Mouse (Mus musculus): ENCODE data around the gene Ryk. TPM values are rescaled to one million over a fixed set of nuclear protein-coding genes. Genes with fewer than 3 reads are reported as not detected.

The Ryk gene
- total RNA-seq, 4 experiments from 2014 or later: 39.8 to 52.7 (median 43.4) TPM

DNA sequence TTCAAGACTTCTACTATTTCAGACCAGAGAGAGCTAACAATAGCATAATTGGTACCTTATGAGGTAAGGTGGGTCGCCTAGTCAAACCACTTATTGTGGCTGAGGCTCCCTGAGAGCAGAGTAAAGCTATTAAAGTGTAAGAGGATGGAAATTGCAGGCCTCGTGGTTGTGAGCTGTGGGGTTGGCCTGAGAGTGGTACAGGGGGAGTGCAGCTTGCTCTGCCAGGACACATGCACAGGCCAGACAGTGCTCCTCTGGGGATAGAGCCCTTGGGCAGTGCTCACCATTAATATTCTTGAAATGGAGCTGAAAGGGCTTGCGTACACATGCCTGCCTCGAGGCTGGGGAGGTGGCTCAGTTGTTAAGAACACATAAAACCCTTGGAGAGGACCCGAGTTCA, 23.6 kb downstream of the Ryk start:
- no peak for DNase-seq (ENCODE audit: low spot score in 2 of 2)

GRCm38 (mm10) chr9:102859399-102859798, 24.7 kb downstream of the Ryk start:
- no peak for DNase-seq (ENCODE audit: low spot score in 2 of 2)

- DNase-seq (ENCODE audit: low spot score in 2 of 2): no peak
These were observed 25.2 kb downstream of the Ryk start for GRCm38 (mm10) chr9:102859963-102860362.

GRCm38 (mm10) chr9:102860802-102861469, 26.2 kb downstream of the Ryk start:
- DNase-seq (ENCODE audit: low spot score in 2 of 2): no peak

DNA sequence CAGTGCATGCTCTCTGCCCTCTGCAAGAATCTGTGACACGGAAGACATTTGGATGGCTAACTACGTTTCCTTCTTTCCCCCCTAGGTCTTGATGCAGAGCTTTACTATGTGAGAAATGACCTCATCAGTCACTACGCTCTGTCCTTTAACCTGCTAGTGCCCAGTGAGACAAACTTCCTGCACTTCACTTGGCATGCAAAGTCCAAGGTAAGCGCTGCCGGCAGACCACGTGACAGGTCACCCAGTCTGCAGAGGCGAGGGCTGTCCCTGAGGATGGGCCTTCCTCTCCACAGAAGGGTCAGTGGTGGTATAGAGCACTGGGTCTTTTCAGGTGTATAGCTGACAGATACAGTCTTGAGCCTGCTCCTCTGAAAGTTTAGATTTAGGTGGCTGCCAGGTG, 27.1 kb downstream of the Ryk start:
- no peak for DNase-seq (ENCODE audit: low spot score in 2 of 2)

DNA sequence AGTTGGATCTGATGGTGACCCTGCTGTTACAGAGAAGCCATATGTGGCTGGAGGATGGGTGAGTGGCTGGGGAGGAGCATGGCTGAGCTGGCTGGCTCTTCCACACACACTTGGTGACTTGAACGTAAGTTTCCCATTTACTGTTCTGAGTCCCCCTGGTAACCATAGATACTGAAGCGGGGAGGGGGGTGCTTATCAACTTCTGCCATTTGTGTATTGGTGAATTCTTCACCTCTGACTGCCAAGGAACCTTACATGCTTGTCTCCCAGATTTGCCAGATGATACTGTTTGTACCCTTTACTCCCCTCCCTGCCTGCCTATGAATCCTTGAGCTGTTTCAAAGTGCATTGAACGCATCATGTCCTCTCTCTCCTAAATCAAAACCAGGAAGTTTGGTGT, 27.5 kb downstream of the Ryk start:
- DNase-seq (ENCODE audit: low spot score in 2 of 2): no peak

GRCm38 (mm10) chr9:102863876-102864545, 29.3 kb downstream of the Ryk start:
- DNase-seq (ENCODE audit: low spot score in 2 of 2): peak; percentile 79 to 82

DNA sequence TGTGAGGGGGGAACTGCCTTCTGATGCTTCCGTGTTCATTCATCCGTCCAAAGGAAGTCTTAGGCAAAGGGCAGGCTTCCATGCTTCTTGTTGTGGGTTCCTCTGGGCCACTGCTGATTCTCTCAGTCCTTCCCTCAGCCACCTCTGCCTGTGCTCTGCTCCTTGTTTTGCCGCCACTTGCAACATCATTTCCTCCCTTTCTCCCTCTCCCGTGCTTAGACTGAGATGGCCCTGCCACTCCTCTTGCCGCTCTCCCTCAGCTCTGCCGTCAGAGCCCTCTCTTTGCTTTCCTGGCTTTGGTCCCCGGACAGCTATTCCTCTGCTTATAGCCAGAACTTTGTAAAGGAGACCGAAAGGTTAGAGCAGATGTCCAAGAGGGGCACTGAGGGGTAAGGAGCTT, 30.2 kb downstream of the Ryk start:
- DNase-seq (ENCODE audit: low spot score in 2 of 2): no peak

DNA sequence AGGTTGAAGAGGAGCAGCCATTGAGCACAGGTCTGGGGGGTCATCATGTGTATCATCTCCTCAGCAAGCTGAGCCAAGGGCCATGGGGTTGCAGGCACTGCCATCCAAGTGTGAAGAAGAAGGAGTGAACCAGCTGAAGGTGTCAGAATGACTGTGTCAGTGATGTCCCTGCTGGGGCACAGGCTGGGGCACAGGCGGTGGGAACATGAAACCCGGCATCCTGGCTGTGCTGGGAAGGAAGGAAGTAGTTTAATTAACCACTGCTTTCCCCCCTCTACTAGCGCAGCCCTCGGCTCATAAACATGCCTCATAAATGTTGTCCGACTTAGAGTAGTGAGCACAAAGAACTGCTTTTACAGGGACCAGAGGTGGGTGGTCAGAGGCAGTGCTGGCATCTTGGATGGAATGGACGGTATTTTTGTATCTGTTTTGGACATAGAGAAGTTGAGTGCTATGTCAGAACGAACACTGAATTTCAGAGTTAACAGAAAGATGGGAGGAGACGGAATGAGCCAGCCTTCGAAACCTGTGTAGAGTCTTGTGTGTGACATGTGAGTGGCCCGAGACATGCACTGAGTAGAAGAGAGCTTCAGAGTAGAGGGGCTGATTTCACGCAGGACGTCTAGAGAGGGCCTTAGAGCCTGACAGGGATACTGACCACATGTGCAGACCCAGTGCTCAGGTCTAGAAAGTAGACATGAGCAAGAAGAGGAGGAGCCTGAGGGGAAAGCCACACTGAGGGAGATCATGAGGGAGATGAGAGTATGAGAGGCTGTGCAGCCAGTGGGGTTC, 31.4 kb downstream of the Ryk start:
- no peak for DNase-seq (ENCODE audit: low spot score in 2 of 2)

DNA sequence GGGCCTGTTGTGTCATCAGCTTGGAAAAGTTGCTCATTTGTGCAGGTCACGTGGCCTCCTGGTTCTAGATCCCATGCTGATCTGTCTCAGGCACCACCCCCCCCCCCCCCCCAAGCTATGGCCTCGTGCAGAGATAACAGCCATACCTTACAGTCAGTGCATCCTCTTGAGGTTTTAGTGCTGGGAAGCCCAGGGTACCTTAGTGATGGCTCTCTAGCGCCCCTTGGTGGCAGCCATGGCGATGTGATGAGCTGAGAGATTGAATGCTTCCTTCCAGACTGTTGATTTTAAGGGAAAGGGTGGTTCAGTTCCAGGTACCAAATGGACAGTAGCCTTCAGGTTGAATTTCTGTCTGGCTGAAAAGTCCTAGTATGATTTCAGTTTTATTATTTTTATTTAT, 32.2 kb downstream of the Ryk start:
- peak in 1 of 2 experiments; percentile 70 for DNase-seq (ENCODE audit: low spot score in 2 of 2)

GRCm38 (mm10) chr9:102867516-102867915, 32.8 kb downstream of the Ryk start:
- DNase-seq (ENCODE audit: low spot score in 2 of 2): no peak

DNA sequence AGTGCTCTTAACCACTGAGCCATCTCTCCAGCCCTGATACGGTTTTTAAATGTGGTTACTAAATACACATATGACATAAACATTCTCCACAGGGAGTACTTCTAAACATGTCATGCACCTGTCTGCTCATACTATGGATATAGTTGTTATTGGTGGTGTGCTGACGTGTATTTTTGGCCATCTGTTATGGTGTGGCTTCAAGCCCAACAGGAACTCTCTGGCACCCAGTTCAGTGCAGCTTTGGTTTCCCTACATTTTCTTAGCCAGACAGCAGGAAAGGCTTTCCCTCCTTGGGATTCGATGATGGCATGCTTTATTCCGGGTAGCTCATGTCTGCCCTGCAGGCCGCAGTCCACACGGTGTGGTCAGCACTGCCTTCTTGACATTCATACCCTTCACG, 33.7 kb downstream of the Ryk start:
- DNase-seq (ENCODE audit: low spot score in 2 of 2): no peak

DNA sequence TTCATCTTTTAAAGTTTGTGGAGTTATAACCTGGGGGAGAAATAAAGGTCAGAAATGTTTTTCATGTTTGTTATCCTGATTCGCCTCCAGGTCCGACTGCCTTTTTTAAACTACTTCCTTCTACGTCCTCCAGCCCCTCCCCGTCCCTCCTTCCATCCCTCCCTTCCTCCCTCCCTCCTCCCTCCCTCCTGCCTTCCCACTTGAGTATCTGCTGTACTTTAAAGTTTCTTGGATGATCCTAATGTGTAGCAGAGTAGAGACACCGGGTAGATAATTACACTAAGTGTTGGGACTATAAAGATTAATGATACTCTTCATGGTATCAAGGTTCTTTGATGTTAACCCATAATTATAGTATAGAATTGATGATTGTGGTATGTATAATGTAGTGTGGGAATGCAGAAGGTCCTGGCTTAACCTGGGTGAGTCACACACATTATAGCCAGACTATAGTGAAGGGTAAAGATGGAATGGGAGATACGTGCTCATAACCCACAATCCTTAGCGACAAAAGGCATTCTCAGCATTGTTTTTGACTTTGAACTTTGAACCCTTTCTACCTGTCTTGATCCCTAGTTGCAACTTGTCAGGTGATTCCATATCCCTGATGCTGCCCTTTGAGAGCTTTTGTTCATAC, 41.5 kb downstream of the Ryk start:
- no peak for DNase-seq (ENCODE audit: low spot score in 2 of 2)

DNA sequence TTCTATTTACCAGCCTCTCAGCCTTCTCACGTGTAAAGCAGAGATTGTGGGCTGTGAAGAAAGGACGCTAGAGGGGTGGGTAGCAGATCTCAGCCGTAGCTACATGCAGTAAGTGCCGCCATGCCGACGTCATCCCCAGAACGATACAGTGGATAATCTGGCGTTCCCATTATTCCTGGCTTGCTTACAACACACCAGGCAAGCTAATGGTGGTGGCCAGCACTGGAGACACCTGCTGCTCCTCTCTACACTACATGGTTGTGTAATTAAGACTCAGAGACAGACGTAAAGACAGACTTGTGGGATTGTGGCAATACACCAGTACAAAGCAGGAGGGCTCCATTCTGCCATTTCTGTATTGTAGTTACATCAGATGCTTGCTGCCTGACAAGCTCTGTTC, 43.2 kb downstream of the Ryk start:
- no peak for DNase-seq (ENCODE audit: low spot score in 2 of 2)

DNA sequence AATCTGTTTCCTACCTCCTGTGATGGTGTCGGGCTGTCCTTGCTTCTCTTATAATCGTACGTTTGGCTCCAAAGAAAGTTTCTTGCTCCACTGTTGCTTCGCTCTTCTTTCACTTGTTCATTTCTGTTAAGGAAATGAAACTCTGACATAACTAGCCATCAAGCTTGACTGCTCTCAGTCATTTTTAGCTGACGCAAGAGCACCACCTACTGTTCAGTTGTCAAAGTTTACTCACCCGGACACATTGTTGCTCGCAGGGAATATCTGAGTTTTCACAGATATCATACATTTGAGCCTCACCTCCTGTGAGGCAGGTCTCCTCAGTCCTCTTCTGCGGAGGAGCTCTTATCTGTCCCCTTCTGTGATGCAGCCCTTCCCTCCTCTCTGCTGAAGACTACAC, 44.8 kb downstream of the Ryk start:
- peak in 1 of 2 experiments; percentile 56 for DNase-seq (ENCODE audit: low spot score in 2 of 2)

- DNase-seq (ENCODE audit: low spot score in 2 of 2): no peak
These were observed 50.0 kb downstream of the Ryk start for GRCm38 (mm10) chr9:102884703-102885102.

- no peak for DNase-seq (ENCODE audit: low spot score in 2 of 2)
These were observed 55.4 kb downstream of the Ryk start for GRCm38 (mm10) chr9:102890166-102890565.

- DNase-seq (ENCODE audit: low spot score in 2 of 2): no peak
These were observed 58.0 kb downstream of the Ryk start for GRCm38 (mm10) chr9:102892480-102893355.

- no peak for DNase-seq (ENCODE audit: low spot score in 2 of 2)
These were observed 58.7 kb downstream of the Ryk start for GRCm38 (mm10) chr9:102893356-102893870.

DNA sequence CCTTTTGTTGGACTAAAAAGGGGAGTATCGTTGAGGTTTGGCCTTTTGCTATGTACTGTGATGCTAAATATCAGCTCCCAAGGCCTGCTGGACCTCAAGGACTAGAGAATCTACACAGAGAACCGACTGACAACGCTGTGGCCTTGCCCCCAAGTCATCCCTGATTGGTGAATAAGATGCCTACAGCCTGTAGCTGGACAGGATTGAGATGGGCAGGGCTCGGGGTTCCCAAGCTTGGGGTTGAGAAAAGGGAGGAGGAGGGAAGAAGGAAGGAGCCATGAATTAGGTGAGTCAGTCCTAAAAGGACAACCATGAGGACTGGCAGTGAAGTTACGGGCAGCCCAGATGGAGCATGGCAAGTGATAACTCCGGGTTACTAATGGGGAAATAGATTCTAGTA, 65.2 kb downstream of the Ryk start:
- no peak for DNase-seq (ENCODE audit: low spot score in 2 of 2)

DNA sequence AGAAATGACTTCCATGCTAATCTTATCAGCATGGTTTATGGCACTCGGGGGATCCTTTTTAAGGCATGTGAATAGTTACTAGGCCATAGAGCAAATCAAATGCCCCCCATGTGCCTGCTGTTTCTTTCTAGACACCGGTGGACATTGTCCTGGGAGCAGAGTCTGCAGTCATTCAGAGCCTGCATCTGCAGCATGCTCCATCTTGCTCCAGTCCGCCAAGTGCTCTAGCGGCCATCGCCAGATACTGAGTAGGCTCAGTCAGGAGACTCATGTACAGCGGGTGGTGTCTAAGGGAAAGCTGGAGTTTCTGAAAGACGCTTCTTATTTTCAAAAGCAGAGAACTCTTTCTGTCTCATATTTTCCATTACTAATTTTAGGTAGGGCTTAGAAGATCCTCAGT, 67.6 kb downstream of the Ryk start:
- no peak for DNase-seq (ENCODE audit: low spot score in 2 of 2)

Data from layer of hippocampus, adult 8-10 months (tissue).